Mouse (Mus musculus) v-Abl transformed pro-B cells (cell line): ENCODE data around the gene Coro2a.
"Not testable (repeated sequence)": the region's sequence is repeated elsewhere in the genome, so short reads cannot be mapped to it uniquely, and the experiment has no call there.

Experiments
- in situ Hi-C, 2 experiments: fragments of 400-800 bp; cut with MboI; formaldehyde crosslinking; loops; one replicate each; pipeline ENCODE4 v1.15.1; 2025; ENCODE audit not compliant: unreplicated experiment in 2 of 2

The Coro2a gene

GRCm38 (mm10) chr4:46601844-46602423 lies at the start of gene Coro2a:
Coro2a (minus strand) TSS chr4:46602202.
- in situ Hi-C loops: loop anchor here in 1 of 2 experiments (5.0 kb wide), 1 partner anchor 55 kb away; no protein-coding TSS in a partner anchor

GRCm38 (mm10) chr4:46650086-46650753 lies 48.2 kb upstream of the Coro2a start, which contains the start of gene Tbc1d2:
Tbc1d2 (minus strand) TSS chr4:46650209.
- in situ Hi-C loops: loop anchor here (5.0 to 10.0 kb wide), 7 partner anchors 38 to 448 kb away; partner anchors contain the start of gene Trmo (in 1 of the 2)

- in situ Hi-C loops: no loop called here
Observed at GRCm38 (mm10) chr4:46649161-46649560, 47.2 kb upstream of the Coro2a start.

GRCm38 (mm10) chr4:46643676-46644112 lies 41.7 kb upstream of the Coro2a start:
- in situ Hi-C loops: no loop called here

- in situ Hi-C loops: no loop called here
Observed at GRCm38 (mm10) chr4:46642924-46643675, 41.1 kb upstream of the Coro2a start.

GRCm38 (mm10) chr4:46641283-46641682 lies 39.3 kb upstream of the Coro2a start:
- in situ Hi-C loops: no loop called here

- in situ Hi-C loops: no loop called here
Observed at GRCm38 (mm10) chr4:46639866-46640265, 37.9 kb upstream of the Coro2a start.

- in situ Hi-C loops: not testable (repeated sequence)
Observed at GRCm38 (mm10) chr4:46637250-46637649, 35.2 kb upstream of the Coro2a start.

GRCm38 (mm10) chr4:46635702-46636430 lies 33.9 kb upstream of the Coro2a start:
- in situ Hi-C loops: no loop called here

- in situ Hi-C loops: no loop called here
Observed at GRCm38 (mm10) chr4:46634881-46635280, 32.9 kb upstream of the Coro2a start.

GRCm38 (mm10) chr4:46633565-46633964 lies 31.6 kb upstream of the Coro2a start:
- in situ Hi-C loops: not testable (repeated sequence)

- in situ Hi-C loops: no loop called here
Observed at GRCm38 (mm10) chr4:46632465-46632864, 30.5 kb upstream of the Coro2a start.

- in situ Hi-C loops: no loop called here
Observed at GRCm38 (mm10) chr4:46630390-46630789, 28.4 kb upstream of the Coro2a start.

- in situ Hi-C loops: no loop called here
Observed at GRCm38 (mm10) chr4:46628873-46629272, 26.9 kb upstream of the Coro2a start.

GRCm38 (mm10) chr4:46628081-46628480 lies 26.1 kb upstream of the Coro2a start:
- in situ Hi-C loops: no loop called here

GRCm38 (mm10) chr4:46625101-46625500 lies 23.1 kb upstream of the Coro2a start:
- in situ Hi-C loops: no loop called here

- in situ Hi-C loops: no loop called here
Observed at GRCm38 (mm10) chr4:46623007-46623406, 21.0 kb upstream of the Coro2a start.

GRCm38 (mm10) chr4:46620946-46621345 lies 18.9 kb upstream of the Coro2a start:
- in situ Hi-C loops: no loop called here

- in situ Hi-C loops: no loop called here
Observed at GRCm38 (mm10) chr4:46620330-46620729, 18.3 kb upstream of the Coro2a start.

GRCm38 (mm10) chr4:46618196-46618817 lies 16.3 kb upstream of the Coro2a start:
- in situ Hi-C loops: loop anchor here in 1 of 2 experiments (5.0 kb wide), 1 partner anchor 419 kb away; no protein-coding TSS in a partner anchor
